Mouse (Mus musculus): ENCODE measurements at regions not wholly inside any gene's neighbourhood (a gene's known extent, or its start where the extent isn't known, plus 50 kb on each side); places are given as distances from the start of the nearest gene placed in this dataset.

DNA sequence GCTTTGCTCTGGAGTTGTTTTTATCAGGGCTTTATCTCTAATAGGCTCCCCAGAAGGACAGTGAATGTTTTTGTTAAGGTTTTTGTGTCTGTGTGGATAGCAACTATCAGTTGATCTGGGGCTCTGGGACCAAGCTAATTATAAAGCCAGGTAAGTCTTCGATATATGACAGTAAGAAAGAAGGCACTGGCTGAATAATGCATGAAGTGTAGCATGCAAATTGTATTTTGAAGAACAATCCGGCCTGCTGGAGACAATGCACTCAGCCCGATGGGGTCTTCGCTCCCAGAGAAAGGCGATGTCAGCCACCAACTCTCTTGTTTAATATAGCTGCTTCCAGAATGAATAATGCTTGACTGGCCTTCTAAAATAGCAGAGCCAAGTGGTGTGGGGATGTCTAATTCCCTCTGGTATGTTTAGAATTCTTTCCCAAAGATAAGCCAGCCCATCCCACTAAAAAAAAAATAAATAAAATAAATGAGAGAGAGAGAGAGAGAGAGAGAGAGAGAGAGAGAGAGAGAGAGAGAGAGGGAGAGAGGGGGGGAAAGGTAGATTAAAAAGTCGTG, 68.6 kb downstream of the Dad1 start:
- H3K27ac ChIP-seq (replicated peaks) = 0 out of 2 replicates have a peak overlapping the region, but pooled peaks have one; percentile 41
- ATAC-seq (ENCODE audit: low FRiP score, low read depth) = no peak
- WGBS = 8% methylated on average over 6 of the region's 6 CpGs
- H3K4me2 ChIP-seq = no peak overlapping the region
- H3K36me3 ChIP-seq = no peaks in the 10 kb centered on the region
- H3K4me3 ChIP-seq = no peak overlapping the region
- H3K4me1 ChIP-seq (replicated peaks) = peaks cover 32% of the 10 kb centered on the region
- H3K27me3 ChIP-seq = no peaks in the 10 kb centered on the region
- H3K9me3 ChIP-seq = no peaks in the 10 kb centered on the region
- no peak overlapping the region for H3K9ac ChIP-seq

DNA sequence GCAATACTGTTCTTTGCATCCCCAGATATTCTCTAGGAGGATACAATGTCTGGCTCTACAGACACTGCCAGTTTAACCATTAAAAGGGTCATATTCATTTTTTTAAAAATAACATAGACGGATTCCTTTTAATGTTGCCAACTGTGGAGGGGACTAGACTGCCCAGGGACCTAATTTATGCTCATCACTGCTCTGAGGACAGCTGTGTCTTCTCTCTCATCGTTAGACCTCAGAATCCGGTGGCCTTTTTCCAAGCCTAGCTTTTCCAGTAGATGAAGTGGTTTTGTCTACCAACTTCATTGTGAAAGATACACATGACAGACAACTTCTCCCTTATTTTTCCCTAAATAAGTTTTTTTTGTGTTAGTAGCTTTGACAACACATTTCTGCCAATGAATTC, 70.0 kb downstream of the Dad1 start:
- H3K27me3 ChIP-seq = no peaks in the 10 kb centered on the region
- no peaks in the 10 kb centered on the region for H3K9me3 ChIP-seq
- 55% methylated on average over 3 of the region's 3 CpGs for WGBS
- no peaks in the 10 kb centered on the region for H3K36me3 ChIP-seq
- no peak for ATAC-seq (ENCODE audit: low FRiP score, low read depth)
- no peak overlapping the region for H3K4me2 ChIP-seq
- H3K4me1 ChIP-seq (replicated peaks) = peaks cover 40% of the 10 kb centered on the region
- no peak overlapping the region for H3K27ac ChIP-seq (replicated peaks)
- H3K9ac ChIP-seq = no peak overlapping the region
- no peak overlapping the region for H3K4me3 ChIP-seq

DNA sequence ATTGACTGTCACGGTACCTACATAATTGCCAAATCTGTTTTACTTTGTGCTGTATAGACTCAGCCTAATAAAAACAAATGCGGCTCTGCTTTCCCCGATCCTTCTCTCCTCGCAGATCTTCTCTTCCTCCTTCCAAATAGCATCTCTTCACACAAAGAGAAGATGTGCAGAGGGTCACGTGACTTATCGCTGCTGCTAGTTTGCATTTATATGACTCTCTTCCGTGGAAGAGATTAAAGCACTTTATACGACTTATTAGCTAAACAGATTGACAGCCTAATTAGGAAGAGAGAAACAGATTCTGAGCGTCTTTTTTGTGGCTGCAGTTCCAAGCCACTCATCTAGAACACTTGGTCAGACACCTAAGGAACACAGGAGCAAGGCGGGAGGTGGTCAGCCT, 71.1 kb downstream of the Dad1 start:
- ATAC-seq (ENCODE audit: low FRiP score, low read depth) = no peak
- 51% methylated on average over 10 of the region's 10 CpGs for WGBS
- no peaks in the 10 kb centered on the region for H3K36me3 ChIP-seq
- H3K27me3 ChIP-seq = no peaks in the 10 kb centered on the region
- peaks cover 40% of the 10 kb centered on the region for H3K4me1 ChIP-seq (replicated peaks)
- peak overlapping the region; percentile 43; the same call in 1 of the 2 replicates for H3K27ac ChIP-seq (replicated peaks)
- H3K4me2 ChIP-seq = no peak overlapping the region
- no peak overlapping the region for H3K4me3 ChIP-seq
- H3K9ac ChIP-seq = no peak overlapping the region
- no peaks in the 10 kb centered on the region for H3K9me3 ChIP-seq

DNA sequence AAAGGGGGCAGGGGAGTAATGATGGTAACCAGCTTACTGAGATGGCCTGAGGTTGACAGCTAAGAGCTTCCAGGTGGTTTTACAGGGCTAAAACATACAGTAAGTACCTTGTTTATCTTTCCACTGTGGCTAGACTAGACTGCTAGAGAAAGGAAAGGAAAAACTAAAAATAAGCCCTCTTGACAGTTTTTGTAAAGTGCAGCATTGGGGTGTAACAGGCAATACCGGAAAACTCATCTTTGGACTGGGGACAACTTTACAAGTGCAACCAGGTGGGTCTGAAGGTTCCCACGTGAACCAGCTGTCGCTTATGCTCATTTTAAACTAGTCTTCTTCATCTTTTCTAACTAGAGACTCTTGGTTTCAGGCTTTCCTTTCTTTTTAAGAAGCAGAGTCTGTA, 72.6 kb downstream of the Dad1 start:
- no peak for ATAC-seq (ENCODE audit: low FRiP score, low read depth)
- Histone ChIP-seq H3K4me3 (no peak overlapping the region), H3K27me3 (no peaks in the 10 kb centered on the region), H3K4me1 (replicated peaks) (peaks cover 44% of the 10 kb centered on the region), H3K36me3 (no peaks in the 10 kb centered on the region), H3K4me2 (no peak overlapping the region), H3K9ac (no peak overlapping the region), H3K27ac (replicated peaks) (no peak overlapping the region), H3K9me3 (no peaks in the 10 kb centered on the region)
- 89% methylated on average over 3 of the region's 3 CpGs for WGBS

DNA sequence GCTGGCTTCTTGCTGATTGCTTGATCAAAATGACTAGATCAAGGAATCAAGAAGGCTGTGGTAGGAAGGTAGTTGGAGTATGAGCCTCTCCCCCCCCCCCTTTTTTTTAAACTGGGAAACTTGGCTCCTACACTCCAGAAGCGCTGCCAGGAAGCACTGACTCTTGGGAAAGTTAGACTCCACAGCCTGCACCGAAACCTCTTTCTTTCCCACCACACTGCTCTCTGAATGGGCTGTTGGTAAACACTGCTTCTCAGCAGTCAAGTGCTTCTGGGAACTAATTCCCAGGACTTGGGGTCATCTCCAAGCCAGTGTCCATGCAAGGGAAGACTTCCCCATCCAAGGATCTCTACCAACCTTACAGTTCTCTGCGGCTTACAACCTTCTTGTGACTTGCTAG, 73.2 kb downstream of the Dad1 start:
- Histone ChIP-seq H3K4me3 (no peak overlapping the region), H3K4me1 (replicated peaks) (peaks cover 41% of the 10 kb centered on the region), H3K27ac (replicated peaks) (peak overlapping the region; percentile 27; the same call in 1 of the 2 replicates), H3K36me3 (no peaks in the 10 kb centered on the region), H3K4me2 (no peak overlapping the region), H3K9me3 (no peaks in the 10 kb centered on the region), H3K27me3 (no peaks in the 10 kb centered on the region), H3K9ac (no peak overlapping the region)
- no peak for ATAC-seq (ENCODE audit: low FRiP score, low read depth)
- 91% methylated on average over 3 of the region's 3 CpGs for whole genome bisulfite sequencing

DNA sequence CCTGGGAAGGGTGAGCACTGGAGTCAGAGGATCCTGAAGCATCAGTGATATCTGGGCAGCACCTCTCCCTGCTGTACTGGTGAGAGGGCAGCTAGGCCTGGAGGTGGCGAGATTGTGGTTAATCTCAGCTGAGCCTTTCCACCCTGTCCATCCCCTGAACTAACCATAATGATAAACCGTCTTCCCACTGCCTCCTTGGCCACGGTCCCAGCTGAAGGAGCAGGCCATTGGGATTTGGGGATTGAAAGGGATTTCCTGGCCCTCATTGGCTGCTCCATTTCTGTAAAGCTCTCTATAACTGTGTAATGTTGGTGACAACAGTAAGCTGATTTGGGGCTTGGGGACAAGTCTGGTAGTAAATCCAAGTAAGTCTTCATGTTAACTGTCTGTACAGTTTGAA, 73.6 kb downstream of the Dad1 start:
- no peaks in the 10 kb centered on the region for H3K27me3 ChIP-seq
- H3K4me1 ChIP-seq (replicated peaks) = peaks cover 37% of the 10 kb centered on the region
- peak overlapping the region; percentile 27; the same call in 1 of the 2 replicates for H3K27ac ChIP-seq (replicated peaks)
- no peak overlapping the region for H3K9ac ChIP-seq
- 58% methylated on average over 3 of the region's 3 CpGs for WGBS
- no peak overlapping the region for H3K4me3 ChIP-seq
- ATAC-seq (ENCODE audit: low FRiP score, low read depth) = no peak; the same call in 1 of the 2 replicates
- no peaks in the 10 kb centered on the region for H3K9me3 ChIP-seq
- no peak overlapping the region for H3K4me2 ChIP-seq
- no peaks in the 10 kb centered on the region for H3K36me3 ChIP-seq

DNA sequence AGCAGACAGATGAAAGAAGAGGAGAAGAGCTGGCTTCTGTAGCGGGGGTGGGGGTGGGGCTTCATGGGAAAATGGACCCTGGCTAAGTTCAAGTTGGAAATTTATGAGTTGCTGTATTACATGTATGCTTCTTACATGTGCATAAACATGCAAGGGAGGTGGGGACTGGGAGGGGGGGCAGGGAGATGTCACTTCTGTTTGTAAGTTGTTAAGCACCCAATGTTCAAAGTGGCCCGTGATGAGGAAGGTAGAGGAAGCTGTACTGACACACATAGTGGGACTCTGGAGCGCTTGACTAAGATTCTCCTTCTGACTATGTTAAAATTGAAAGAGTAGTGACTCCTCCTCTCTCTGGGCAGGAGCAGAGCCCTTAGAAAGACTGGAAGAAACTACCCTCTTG, 75.0 kb downstream of the Dad1 start:
- peaks cover 32% of the 10 kb centered on the region for H3K4me1 ChIP-seq (replicated peaks)
- H3K36me3 ChIP-seq = no peaks in the 10 kb centered on the region
- H3K27me3 ChIP-seq = no peaks in the 10 kb centered on the region
- no peaks in the 10 kb centered on the region for H3K9me3 ChIP-seq
- no peak overlapping the region for H3K27ac ChIP-seq (replicated peaks)
- ATAC-seq (ENCODE audit: low FRiP score, low read depth) = no peak
- no peak overlapping the region for H3K4me3 ChIP-seq
- 89% methylated on average over 3 of the region's 3 CpGs for WGBS
- H3K9ac ChIP-seq = no peak overlapping the region
- H3K4me2 ChIP-seq = no peak overlapping the region

DNA sequence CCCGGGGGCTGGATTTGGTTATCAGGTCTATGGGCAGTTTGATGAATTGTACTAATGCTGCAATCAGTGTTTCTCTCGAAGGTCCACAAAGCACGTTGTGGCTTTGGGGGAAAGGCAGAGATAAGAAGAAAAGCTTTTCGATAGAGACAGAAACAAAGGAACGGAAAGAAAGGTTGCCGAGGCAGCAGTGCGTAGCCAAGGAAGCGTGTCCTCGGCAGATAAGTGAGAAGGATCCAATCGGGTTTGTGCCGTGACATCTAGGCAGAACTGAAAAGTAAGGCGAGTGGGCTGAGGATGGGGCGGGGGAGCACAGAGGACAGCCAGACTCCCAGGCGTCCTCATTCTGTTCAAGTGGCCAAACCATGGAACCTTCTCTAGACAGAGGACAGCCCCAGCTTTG, 77.4 kb downstream of the Dad1 start:
- WGBS = 24% methylated on average over 14 of the region's 14 CpGs
- no peaks in the 10 kb centered on the region for H3K9me3 ChIP-seq
- no peak overlapping the region for H3K9ac ChIP-seq
- H3K4me1 ChIP-seq (replicated peaks) = peaks cover 25% of the 10 kb centered on the region
- H3K4me3 ChIP-seq = no peak overlapping the region
- H3K27me3 ChIP-seq = no peaks in the 10 kb centered on the region
- H3K4me2 ChIP-seq = peak overlapping the region; percentile 3; the same call in 1 of the 2 replicates
- H3K27ac ChIP-seq (replicated peaks) = 0 out of 2 replicates have a peak overlapping the region, but pooled peaks have one; percentile 3
- no peaks in the 10 kb centered on the region for H3K36me3 ChIP-seq
- no peak for ATAC-seq (ENCODE audit: low FRiP score, low read depth)

DNA sequence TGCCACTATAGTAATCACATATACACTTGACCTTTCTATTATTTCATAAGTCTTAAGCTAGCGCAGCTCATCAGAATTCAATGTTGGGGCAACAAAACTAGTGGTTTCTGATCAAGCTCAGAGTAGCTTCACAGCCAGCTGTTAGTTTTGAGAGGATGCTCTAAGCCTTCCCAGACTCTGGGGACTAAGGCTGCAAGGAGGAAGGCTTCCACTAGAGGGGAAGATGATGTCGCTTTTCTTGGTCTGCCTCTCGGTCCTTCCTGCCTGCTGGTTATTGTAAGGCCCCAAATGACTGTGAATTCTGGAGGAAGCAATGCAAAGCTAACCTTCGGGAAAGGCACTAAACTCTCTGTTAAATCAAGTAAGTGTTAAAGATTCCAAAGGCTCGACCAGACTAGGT, 78.4 kb downstream of the Dad1 start:
- Histone ChIP-seq H3K9ac (no peak overlapping the region), H3K4me3 (no peak overlapping the region), H3K4me1 (replicated peaks) (peaks cover 21% of the 10 kb centered on the region), H3K27me3 (no peaks in the 10 kb centered on the region), H3K36me3 (no peaks in the 10 kb centered on the region), H3K9me3 (no peaks in the 10 kb centered on the region), H3K27ac (replicated peaks) (no peak overlapping the region), H3K4me2 (no peak overlapping the region)
- 77% methylated on average over 5 of the region's 5 CpGs for WGBS
- no peak for ATAC-seq (ENCODE audit: low FRiP score, low read depth)

DNA sequence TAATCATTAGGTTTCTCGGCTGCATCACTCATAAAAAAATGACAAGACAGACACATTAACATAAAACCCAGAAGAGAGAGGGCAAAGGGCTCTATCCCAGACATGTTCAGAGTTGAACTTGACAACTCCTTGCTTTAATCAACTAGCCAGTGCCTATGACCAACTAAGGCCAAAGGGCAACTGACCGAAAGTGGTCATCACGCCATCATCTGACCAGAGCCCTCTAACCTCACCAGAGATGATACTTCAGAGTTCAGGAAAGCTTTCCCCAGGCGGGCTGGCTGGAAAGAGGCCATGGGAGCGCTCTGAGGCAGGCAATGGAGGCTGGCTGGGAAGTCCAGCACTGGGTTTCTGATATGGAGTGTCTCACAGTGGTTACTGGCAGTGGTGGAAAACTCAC, 80.6 kb downstream of the Dad1 start:
- Histone ChIP-seq H3K4me1 (replicated peaks) (peaks cover 10% of the 10 kb centered on the region; the same call in 1 of the 2 replicates), H3K4me2 (no peak overlapping the region), H3K9me3 (no peaks in the 10 kb centered on the region), H3K36me3 (no peaks in the 10 kb centered on the region), H3K9ac (no peak overlapping the region), H3K27me3 (no peaks in the 10 kb centered on the region), H3K27ac (replicated peaks) (no peak overlapping the region), H3K4me3 (no peak overlapping the region)
- 87% methylated on average over 5 of the region's 5 CpGs for WGBS
- no peak for ATAC-seq (ENCODE audit: low FRiP score, low read depth)

DNA sequence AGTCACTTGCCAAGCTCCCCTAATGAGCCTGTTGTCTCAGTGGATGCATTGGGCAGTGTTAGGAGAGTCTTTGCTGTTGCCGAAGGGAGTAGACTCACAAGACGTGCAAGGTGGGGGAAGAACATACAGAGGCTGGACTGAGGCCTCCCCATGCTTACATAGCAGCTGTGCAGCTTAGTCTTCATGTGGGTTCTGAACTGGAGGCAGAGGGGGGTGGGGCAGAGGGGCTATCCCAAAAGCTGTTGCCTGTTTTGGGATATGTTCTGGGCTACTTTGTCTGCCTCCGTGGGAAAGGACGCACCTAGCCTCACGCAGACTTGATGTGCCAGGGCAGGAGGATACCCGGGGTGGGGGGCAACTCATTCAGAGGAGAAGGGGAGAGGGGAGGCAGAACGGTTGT, 84.7 kb downstream of the Dad1 start:
- Histone ChIP-seq H3K27me3 (no peaks in the 10 kb centered on the region), H3K9ac (no peak overlapping the region), H3K36me3 (no peaks in the 10 kb centered on the region), H3K27ac (replicated peaks) (no peak overlapping the region), H3K9me3 (no peaks in the 10 kb centered on the region), H3K4me2 (no peak overlapping the region), H3K4me3 (no peak overlapping the region), H3K4me1 (replicated peaks) (0 out of 2 replicates have a peak, but pooled peaks cover 5% of the 10 kb centered on the region)
- no peak for ATAC-seq (ENCODE audit: low FRiP score, low read depth)
- WGBS = 83% methylated on average over 7 of the region's 7 CpGs

DNA sequence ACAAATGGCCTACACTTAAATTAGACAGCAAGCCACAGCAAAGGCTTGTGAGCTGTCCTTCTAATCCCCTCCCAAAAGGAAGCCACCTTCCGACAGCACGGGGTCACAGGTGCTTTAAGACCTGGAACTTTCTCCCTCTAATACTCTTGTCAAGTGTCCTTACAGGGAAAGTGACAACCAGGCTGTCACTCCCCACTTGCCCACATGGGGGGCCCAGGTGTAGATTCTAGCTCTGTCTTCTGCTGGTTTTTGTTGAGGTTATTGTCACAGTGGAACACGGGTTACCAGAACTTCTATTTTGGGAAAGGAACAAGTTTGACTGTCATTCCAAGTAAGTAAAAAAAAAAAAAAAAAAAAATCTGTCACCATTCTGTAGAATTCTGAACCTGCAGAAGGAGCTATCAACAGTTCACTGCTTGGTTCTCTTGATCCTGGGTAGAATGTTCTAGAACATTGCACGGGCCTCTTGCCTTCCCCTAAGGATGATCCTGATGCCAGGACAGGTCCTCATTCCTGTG, 85.4 kb downstream of the Dad1 start:
- no peak for ATAC-seq (ENCODE audit: low FRiP score, low read depth)
- WGBS = 86% methylated on average over 4 of the region's 4 CpGs
- no peak overlapping the region for H3K9ac ChIP-seq

DNA sequence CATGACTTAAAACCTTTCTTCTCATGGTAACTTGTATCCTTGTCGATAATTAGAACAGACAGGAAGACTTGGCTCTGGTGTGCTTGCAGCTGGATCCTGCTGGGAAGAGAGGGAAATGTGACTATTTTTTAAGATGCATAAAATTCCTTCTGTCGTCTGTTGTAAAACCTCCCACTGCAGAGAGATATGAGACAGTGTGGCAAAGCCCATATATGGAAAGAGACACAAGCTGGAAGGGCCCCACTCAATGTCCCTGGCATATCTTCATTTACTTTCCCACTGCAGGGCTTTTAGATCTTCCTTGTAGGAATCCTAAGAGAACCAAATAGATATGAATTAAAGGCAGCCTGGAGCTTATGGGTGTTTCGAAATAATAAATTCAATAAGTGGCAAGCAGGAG, 87.8 kb downstream of the Dad1 start:
- no peak overlapping the region for H3K27ac ChIP-seq (replicated peaks)
- H3K9me3 ChIP-seq = no peaks in the 10 kb centered on the region
- 57% methylated on average over 3 of the region's 3 CpGs for WGBS
- H3K4me1 ChIP-seq (replicated peaks) = peaks cover 5% of the 10 kb centered on the region; the same call in 1 of the 2 replicates
- no peak overlapping the region for H3K4me3 ChIP-seq
- no peak for ATAC-seq (ENCODE audit: low FRiP score, low read depth)
- H3K4me2 ChIP-seq = no peak overlapping the region
- H3K36me3 ChIP-seq = no peaks in the 10 kb centered on the region
- H3K9ac ChIP-seq = no peak overlapping the region
- 0 out of 2 replicates have a peak, but pooled peaks cover 3% of the 10 kb centered on the region for H3K27me3 ChIP-seq

More for the DNA sequence above, 85.4 kb downstream of the Dad1 start:
- Histone ChIP-seq H3K27me3 (no peaks in the 10 kb centered on the region), H3K9me3 (no peaks in the 10 kb centered on the region), H3K4me2 (no peak overlapping the region), H3K27ac (replicated peaks) (no peak overlapping the region), H3K4me1 (replicated peaks) (no peaks in the 10 kb centered on the region), H3K36me3 (no peaks in the 10 kb centered on the region), H3K4me3 (no peak overlapping the region)
